Mouse (Mus musculus) C2C12 (cell line): Measurements from ENCODE around the gene Hopx. TPM values are rescaled to one million over a fixed set of nuclear protein-coding genes. Genes with fewer than 3 reads are reported as not detected.

ENCODE experiments used
- H3K27me3 ChIP-seq: one replicate; pipeline ENCODE4 v1.6.1; 2011; ENCODE audit not compliant: control insufficient read depth, insufficient read depth, insufficient read length
- H3K36me3 ChIP-seq: one replicate; pipeline ENCODE4 v1.6.1; 2011; ENCODE audit not compliant: control insufficient read depth, insufficient read depth
- H3K4me3 ChIP-seq: one replicate; pipeline ENCODE4 v1.5.1; 2011; ENCODE audit warnings: mild to moderate bottlenecking, control low read depth; ENCODE audit not compliant: poor library complexity, insufficient read depth, severe bottlenecking
- H3K79me2 ChIP-seq: one replicate; pipeline ENCODE4 v1.6.1; 2011; ENCODE audit not compliant: control insufficient read depth, insufficient read depth
- H3K79me3 ChIP-seq: one replicate; pipeline ENCODE4 v1.6.1; 2011; ENCODE audit warnings: low read depth, control low read depth
- H3ac ChIP-seq: one replicate; pipeline ENCODE3; 2011; ENCODE audit warnings: low read depth; ENCODE audit not compliant: control insufficient read depth, insufficient read length
- CEBPB ChIP-seq: IDR thresholded peaks from one replicate; pipeline ENCODE4 v1.6.1; 2011; ENCODE audit warnings: low read depth, mild to moderate bottlenecking, control low read depth, moderate library complexity
- CTCF ChIP-seq: IDR thresholded peaks from one replicate; pipeline ENCODE4 v1.5.1; 2011; ENCODE audit not compliant: control insufficient read depth, insufficient read depth, insufficient read length
- FOSL1 ChIP-seq: IDR thresholded peaks from one replicate; pipeline ENCODE4 v1.8.0; 2011; ENCODE audit warnings: mild to moderate bottlenecking, low read length; ENCODE audit not compliant: poor library complexity, insufficient read depth, severe bottlenecking
- MAX ChIP-seq: IDR thresholded peaks from one replicate; pipeline ENCODE4 v1.6.1; 2011; ENCODE audit warnings: mild to moderate bottlenecking, control low read depth
- MYOD1 ChIP-seq: IDR thresholded peaks from one replicate; pipeline ENCODE4 v1.6.1; 2011; ENCODE audit warnings: low read depth; ENCODE audit not compliant: control insufficient read depth, insufficient read length
- MYOG ChIP-seq: IDR thresholded peaks from one replicate; pipeline ENCODE4 v1.6.1; 2011; ENCODE audit not compliant: control insufficient read depth, insufficient read length; ENCODE audit errors: extremely low read depth
- USF1 ChIP-seq: IDR thresholded peaks from one replicate; pipeline ENCODE4 v1.6.1; 2011; ENCODE audit warnings: low read depth, mild to moderate bottlenecking, control low read depth, moderate library complexity
- polyA plus RNA-seq: library from polyadenylated mRNA; unstranded; fragments of >200 nt; fragmentation: generic; extraction: Trizol; gene quantifications from one replicate; pipeline ENCODE4 v1.2.1, GENCODE M21; 2012; ENCODE audit warnings: missing spikeins

The Hopx gene
- polyA plus RNA-seq, 1 experiment = 0.15 TPM

- Histone ChIP-seq H3ac (no peak overlapping the region), H3K36me3 (no peaks in the 10 kb centered on the region), H3K4me3 (no peak overlapping the region), H3K27me3 (no peaks in the 10 kb centered on the region), H3K79me3 (no peaks in the 10 kb centered on the region), H3K79me2 (no peaks in the 10 kb centered on the region)
- TF ChIP-seq MYOG (no peak), MAX (no peak), MYOD1 (no peak)
These were observed 5.8 kb upstream of the Hopx start for GRCm38 (mm10) chr5:77120701-77121100.

- no peak for TF ChIP-seq MYOD1
- TF ChIP-seq CEBPB = no peak
- no peaks in the 10 kb centered on the region for H3K36me3 ChIP-seq
- H3K27me3 ChIP-seq = no peaks in the 10 kb centered on the region
- no peaks in the 10 kb centered on the region for H3K79me2 ChIP-seq
- no peaks in the 10 kb centered on the region for H3K79me3 ChIP-seq
- H3K4me3 ChIP-seq = no peak overlapping the region
- no peak overlapping the region for H3ac ChIP-seq
These were observed 4.8 kb upstream of the Hopx start for GRCm38 (mm10) chr5:77119475-77120422.

DNA sequence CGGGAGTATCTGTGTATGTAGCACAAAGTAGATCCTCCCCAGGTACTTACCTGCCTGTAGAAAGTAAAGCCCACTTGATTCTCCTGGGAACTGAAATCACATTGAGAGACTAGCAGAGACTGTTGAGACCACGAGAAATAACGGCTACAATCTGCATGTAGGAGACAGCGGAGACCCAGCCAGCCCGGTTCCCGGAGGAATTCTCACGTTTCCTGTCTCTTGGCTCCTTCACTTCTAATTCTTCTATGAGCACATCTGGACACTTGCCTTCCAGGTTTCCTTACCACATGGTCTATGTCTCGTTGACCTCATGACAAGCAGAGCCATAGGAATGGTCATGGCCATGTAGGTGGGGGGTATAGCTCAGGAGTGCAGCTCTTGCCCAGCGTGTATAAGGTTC, 811 bp upstream of the Hopx start:
- Histone ChIP-seq H3K36me3 (no peaks in the 10 kb centered on the region), H3K79me3 (no peaks in the 10 kb centered on the region), H3ac (no peak overlapping the region), H3K27me3 (no peaks in the 10 kb centered on the region), H3K79me2 (no peaks in the 10 kb centered on the region), H3K4me3 (no peak overlapping the region)
- TF ChIP-seq FOSL1 (no peak), USF1 (no peak), MYOD1 (no peak)

DNA sequence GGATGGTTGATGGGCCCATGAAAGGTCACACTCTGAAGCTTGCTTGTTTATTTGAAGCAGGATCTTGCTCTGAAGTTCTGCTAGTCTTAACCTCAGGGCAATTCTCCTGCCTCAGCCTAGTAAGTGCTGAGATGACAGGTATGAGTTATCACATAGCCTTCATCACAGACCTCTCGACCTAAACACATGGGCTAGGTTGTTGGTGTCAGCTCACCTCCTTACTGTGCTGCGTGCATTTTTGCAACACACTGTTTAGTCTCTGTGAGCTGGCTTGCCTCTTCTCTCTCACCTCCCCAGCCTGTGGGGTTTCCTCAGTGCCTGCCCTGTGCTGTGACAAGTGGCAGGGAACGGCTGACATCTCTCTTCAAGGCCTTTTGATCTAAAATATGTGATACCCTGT, 1.1 kb downstream of the Hopx start:
- no peak overlapping the region for H3K4me3 ChIP-seq
- no peaks in the 10 kb centered on the region for H3K27me3 ChIP-seq
- no peaks in the 10 kb centered on the region for H3K79me3 ChIP-seq
- H3K79me2 ChIP-seq = no peaks in the 10 kb centered on the region
- H3K36me3 ChIP-seq = no peaks in the 10 kb centered on the region
- TF ChIP-seq USF1 (no peak), MAX (no peak), CTCF (no peak)
- no peak overlapping the region for H3ac ChIP-seq

GRCm38 (mm10) chr5:77112066-77112465, 2.9 kb downstream of the Hopx start:
- Histone ChIP-seq H3K36me3 (no peaks in the 10 kb centered on the region), H3K79me2 (no peaks in the 10 kb centered on the region), H3K27me3 (no peaks in the 10 kb centered on the region), H3ac (no peak overlapping the region), H3K4me3 (no peak overlapping the region), H3K79me3 (no peaks in the 10 kb centered on the region)
- TF ChIP-seq USF1 (no peak), MYOG (no peak), MYOD1 (no peak), CEBPB (no peak), FOSL1 (no peak), MAX (no peak), CTCF (no peak)

- no peak overlapping the region for H3K4me3 ChIP-seq
- no peak for TF ChIP-seq MAX
- TF ChIP-seq CEBPB = no peak
- TF ChIP-seq MYOD1 = no peak
- no peak for TF ChIP-seq CTCF
- no peak for TF ChIP-seq USF1
- no peaks in the 10 kb centered on the region for H3K79me2 ChIP-seq
- H3K79me3 ChIP-seq = no peaks in the 10 kb centered on the region
- H3ac ChIP-seq = no peak overlapping the region
- H3K36me3 ChIP-seq = no peaks in the 10 kb centered on the region
- H3K27me3 ChIP-seq = no peaks in the 10 kb centered on the region
These were observed 5.1 kb downstream of the Hopx start for GRCm38 (mm10) chr5:77109814-77110213.
